In the genomic region with DNA sequence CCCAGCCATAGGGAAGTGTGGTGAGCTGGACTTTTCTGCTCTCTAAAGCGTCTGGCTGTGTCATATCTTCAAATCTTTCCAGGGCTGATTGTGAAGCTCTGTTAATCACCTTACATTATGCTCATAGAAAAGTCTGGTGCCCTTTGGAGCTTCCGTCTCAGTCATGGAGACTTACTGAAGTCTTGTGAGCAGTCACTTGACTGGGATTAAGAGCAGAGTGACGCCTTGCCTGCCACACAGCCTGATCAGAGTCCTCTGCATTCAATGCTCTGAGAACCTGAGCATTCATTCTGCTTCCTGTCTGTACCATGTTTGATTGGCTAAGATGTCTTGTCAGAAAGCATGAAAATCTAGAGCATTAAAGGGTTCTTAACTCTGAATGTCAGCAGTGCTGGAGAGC, we compare ENCODE assay signal across 18 mouse cellular contexts.
A peak's percentile ranks its signal among the peaks of the same experiment; 100 is the strongest.
DNase-seq lines count a peak whose midpoint lies in the region; ATAC-seq and TF ChIP-seq lines count a peak whose summit lies in the region.
"Had no signal": no experiment of that assay in that cellular context is flagged by ENCODE, and none has a peak within 500 bp of the region (broad histone marks: within the 10 kb centered on the region; RNA-seq: fewer than 3 reads in every experiment).

No protein-coding gene starts in this region.

- H3K4me1 ChIP-seq in intestine, embryonic 16.5 days (ENCODE audit: control insufficient read depth, insufficient read depth, low read length), result peaks cover 15% of the 10 kb centered on the region; the same call in 1 of the 2 replicates

- WGBS in intestine, embryonic 16.5 days, result 68% methylated on average over 3 of the region's 3 CpGs

- no peak for DNase-seq in gastrocnemius, adult 2 months
- DNase-seq in gastrocnemius, postnatal 4 days (ENCODE audit: low spot score in 2 of 2), result no peak
- peak; percentile 45 for DNase-seq in kidney, adult 9 months
- no peak for DNase-seq in kidney, postnatal 14 days
- DNase-seq in lung, postnatal 25 days (ENCODE audit: low spot score), result no peak
- DNase-seq in right cerebral cortex, postnatal 10 days (ENCODE audit: low spot score in 2 of 2), result no peak
- DNase-seq: adrenal gland, adult 8-10 months; cerebellum, postnatal 10 days; lung, adult 2 months; thymus, postnatal 14 days had no signal

- H3K27ac ChIP-seq in gastrocnemius, adult 2 months, result peak overlapping the region; percentile 69
- H3K27ac ChIP-seq in intestine, embryonic 16.5 days (ENCODE audit: low read length), result peak overlapping the region; percentile 82
- H3K27ac ChIP-seq: embryonic facial prominence, embryonic 12.5 days; forebrain, embryonic 13.5 days; hindbrain, postnatal 0 days; midbrain, embryonic 12.5 days; neural tube, embryonic 12.5 days had no signal

- 0 out of 2 replicates have a peak overlapping the region, but pooled peaks have one; percentile 20 for H3K9ac ChIP-seq in intestine, embryonic 16.5 days (ENCODE audit: low read depth, low read length)
- H3K9ac ChIP-seq: embryonic facial prominence, embryonic 12.5 days; forebrain, embryonic 13.5 days; midbrain, embryonic 12.5 days; neural tube, embryonic 12.5 days had no signal

- no peak for TF ChIP-seq POLR2A in myocyte (IDR thresholded peaks at IDR 0.05; ENCODE audit: insufficient read length, low read depth)

- no peak overlapping the region for H3K4me3 ChIP-seq in gastrocnemius, adult 2 months
- no peak overlapping the region for H3K4me3 ChIP-seq in intestine, embryonic 16.5 days (ENCODE audit: low read length)
- no peak overlapping the region for H3K4me3 ChIP-seq in myocyte
- H3K4me3 ChIP-seq: embryonic facial prominence, embryonic 12.5 days; erythroblast, embryonic 14.5 days; forebrain, embryonic 13.5 days; midbrain, embryonic 12.5 days; neural tube, embryonic 12.5 days had no signal

- H3ac ChIP-seq in myocyte (ENCODE audit: control insufficient read depth, insufficient read length), result no peak overlapping the region

- no peak overlapping the region for H3K4me2 ChIP-seq in intestine, embryonic 16.5 days (ENCODE audit: low read depth, low read length)
- H3K4me2 ChIP-seq in myocyte (ENCODE audit: low read depth), result peak overlapping the region; percentile 60
- H3K4me2 ChIP-seq: embryonic facial prominence, embryonic 12.5 days; forebrain, embryonic 13.5 days; midbrain, embryonic 12.5 days; neural tube, embryonic 12.5 days had no signal

- H3K9me3 ChIP-seq in intestine, embryonic 16.5 days (ENCODE audit: control insufficient read depth, low read length), result no peaks in the 10 kb centered on the region
- H3K9me3 ChIP-seq: embryonic facial prominence, embryonic 12.5 days; forebrain, embryonic 13.5 days; midbrain, embryonic 12.5 days; neural tube, embryonic 12.5 days had no signal

- no peaks in the 10 kb centered on the region for H3K79me2 ChIP-seq in myocyte (ENCODE audit: control insufficient read depth, insufficient read depth)

- H3K36me3 ChIP-seq in intestine, embryonic 16.5 days (ENCODE audit: control insufficient read depth, insufficient read depth, low read length), result no peaks in the 10 kb centered on the region
- H3K36me3 ChIP-seq in myocyte (ENCODE audit: control insufficient read depth, insufficient read depth), result no peaks in the 10 kb centered on the region
- H3K36me3 ChIP-seq: midbrain, embryonic 12.5 days; neural tube, embryonic 12.5 days had no signal

- intact Hi-C loops in gastrocnemius, adult 2 months (cut with DNase I), result no loop called here

- TF ChIP-seq CTCF in gastrocnemius, adult 2 months (IDR thresholded peaks at IDR 0.05), result no peak

- H3K27me3 ChIP-seq in intestine, embryonic 16.5 days (replicated peaks; ENCODE audit: control insufficient read depth, insufficient read depth, low read length), result no peaks in the 10 kb centered on the region
- no peaks in the 10 kb centered on the region for H3K27me3 ChIP-seq in myocyte (ENCODE audit: control insufficient read depth, insufficient read depth, insufficient read length)
- H3K27me3 ChIP-seq: embryonic facial prominence, embryonic 12.5 days; forebrain, embryonic 13.5 days; midbrain, embryonic 12.5 days; neural tube, embryonic 12.5 days had no signal

- peak; percentile 76 for ATAC-seq in intestine, embryonic 16.5 days
- ATAC-seq: forebrain, embryonic 13.5 days; hindbrain, postnatal 0 days had no signal

TF ChIP-seq in myocyte, 11 proteins besides CTCF, POLR2A, EP300 and RAD21:
- no peak for TF ChIP-seq MAX (IDR thresholded peaks at IDR 0.05; ENCODE audit: low read depth)
- TF ChIP-seq TCF3 (IDR thresholded peaks at IDR 0.05; ENCODE audit: insufficient read length, low read depth), result no peak
- no peak for TF ChIP-seq CEBPB (IDR thresholded peaks at IDR 0.05; ENCODE audit: insufficient read depth, poor library complexity, severe bottlenecking)
- TF ChIP-seq MYOD1 (IDR thresholded peaks at IDR 0.05; ENCODE audit: control insufficient read depth in 1 of 3, insufficient read length in 2 of 3, low read depth in 2 of 3), result no peak
- no peak for TF ChIP-seq SRF (IDR thresholded peaks at IDR 0.05; ENCODE audit: control insufficient read depth, insufficient read length, low read depth)
- TF ChIP-seq MYOG (IDR thresholded peaks at IDR 0.05; ENCODE audit: control insufficient read depth in 1 of 3, insufficient read depth in 1 of 3, insufficient read length in 2 of 3, low read depth in 2 of 3), result no peak
- TF ChIP-seq E2F4 (IDR thresholded peaks at IDR 0.05; ENCODE audit: insufficient read depth), result no peak
- TF ChIP-seq TCF12 (IDR thresholded peaks at IDR 0.05; ENCODE audit: insufficient read depth, poor library complexity, severe bottlenecking), result no peak
- TF ChIP-seq USF1 (IDR thresholded peaks at IDR 0.05; ENCODE audit: low read depth), result no peak
- no peak for TF ChIP-seq REST (IDR thresholded peaks at IDR 0.05; ENCODE audit: insufficient read depth, insufficient read length)
- no peak for TF ChIP-seq POLR2AphosphoS2 (IDR thresholded peaks at IDR 0.05; ENCODE audit: insufficient read length, low read depth)
TF ChIP-seq in myocyte: peak in this region for 0.
